Mouse (Mus musculus) frontal cortex, adult (tissue): ENCODE data around the gene Dnajc9.

Experiments used
- ATAC-seq: cut with Nextera tagmentation; 2 replicates; pipeline ENCODE4 v1.9.2; 2017; ENCODE audit warnings: mild to moderate bottlenecking, moderate library complexity, mixed read lengths; ENCODE audit not compliant: low TSS enrichment

Gene Dnajc9

GRCm38 (mm10) chr14:20388441-20389129 lies at the start of gene Dnajc9:
Gene Dnajc9 (minus strand): TSS chr14:20388910.
- peak; percentile 69 for ATAC-seq

DNA sequence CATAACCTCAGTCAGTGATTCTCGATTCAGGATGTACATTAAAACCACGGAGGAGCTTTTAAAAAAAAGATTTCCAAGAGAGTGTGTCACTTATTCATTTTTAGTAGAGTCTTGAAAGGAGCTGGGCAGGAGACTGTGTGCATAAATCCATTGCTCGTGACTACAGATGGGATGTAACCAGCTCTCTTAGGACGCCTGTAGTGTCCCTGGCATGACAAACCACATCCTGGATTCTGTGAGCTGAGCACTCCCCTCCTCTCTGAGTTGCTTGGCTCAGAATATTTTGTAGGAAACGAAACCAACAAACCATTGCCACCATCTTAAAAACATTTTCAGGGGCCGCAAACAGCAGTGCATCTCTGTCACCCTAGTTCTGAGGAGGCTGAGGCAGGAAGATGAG lies 48.3 kb upstream of the Dnajc9 start:
- peak; percentile 80 for ATAC-seq

- ATAC-seq, result peak; percentile 80
These were observed 43.7 kb upstream of the Dnajc9 start for GRCm38 (mm10) chr14:20432420-20432819.

DNA sequence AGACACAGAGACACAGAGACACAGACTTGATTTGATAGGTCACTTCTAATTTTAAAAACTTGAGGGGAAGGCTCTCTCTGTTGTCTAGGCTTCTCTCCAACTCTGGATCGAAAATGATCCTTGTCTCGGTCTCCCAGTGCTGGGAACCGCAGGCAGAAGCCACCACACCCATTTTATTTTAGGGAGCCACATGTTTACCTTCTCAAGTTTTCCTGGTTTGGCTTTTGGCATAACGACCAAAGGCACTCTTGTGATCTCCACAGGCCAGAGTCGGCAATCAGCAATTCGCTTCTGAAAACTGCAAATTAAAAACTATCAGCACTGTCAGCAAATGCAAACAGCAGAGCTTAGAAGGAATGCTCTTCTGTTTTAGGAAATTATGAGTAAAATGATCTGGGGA lies 43.0 kb upstream of the Dnajc9 start:
- no peak for ATAC-seq

GRCm38 (mm10) chr14:20429833-20430232 lies 41.1 kb upstream of the Dnajc9 start:
- ATAC-seq, result no peak

DNA sequence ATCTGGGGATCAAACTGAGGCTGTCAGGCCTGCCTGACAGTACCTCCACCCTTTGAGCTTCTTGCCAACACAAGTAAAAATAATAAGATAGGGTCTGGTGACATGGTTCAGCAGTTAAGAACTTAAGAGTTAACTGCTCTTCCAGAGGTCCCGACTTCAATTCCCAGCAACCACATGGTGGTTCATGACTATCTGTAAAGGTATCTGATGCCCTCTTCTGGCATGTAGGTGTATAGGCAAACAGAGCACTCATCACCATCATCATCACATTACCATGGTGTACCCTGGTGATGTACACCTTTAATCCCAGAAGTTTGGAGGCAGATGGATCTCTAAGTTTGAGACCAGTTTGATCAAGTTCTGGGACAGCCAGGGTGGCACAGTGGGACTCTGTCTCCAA lies 39.9 kb upstream of the Dnajc9 start:
- ATAC-seq, result no peak

- ATAC-seq, result no peak
These were observed 34.3 kb upstream of the Dnajc9 start for GRCm38 (mm10) chr14:20423046-20423445.

- no peak for ATAC-seq
These were observed 33.5 kb upstream of the Dnajc9 start for GRCm38 (mm10) chr14:20422257-20422656.

- peak; percentile 86 for ATAC-seq
These were observed 11.4 kb upstream of the Dnajc9 start for GRCm38 (mm10) chr14:20400071-20400470.

GRCm38 (mm10) chr14:20398864-20399263 lies 10.2 kb upstream of the Dnajc9 start:
- 0 out of 2 replicates have a peak, but pooled peaks have one; percentile 46 for ATAC-seq

DNA sequence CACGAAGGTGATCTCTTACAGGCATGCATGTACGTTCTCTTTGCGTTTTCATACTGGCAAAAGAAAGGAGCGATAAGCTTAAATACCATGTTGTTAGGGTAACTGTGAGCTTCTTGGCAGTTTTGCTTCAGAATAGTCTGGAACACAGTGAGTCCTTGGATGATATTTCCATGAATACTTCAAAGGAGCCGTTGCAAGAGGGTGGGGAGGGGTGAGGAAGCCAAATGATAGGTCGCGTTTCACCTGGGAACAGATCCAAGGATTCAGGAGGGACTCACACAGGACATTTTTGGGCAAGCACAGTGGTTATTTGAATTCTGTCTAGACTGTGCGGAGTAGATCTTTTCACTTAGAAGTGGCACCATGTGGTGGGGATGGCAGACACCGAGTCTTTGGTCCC lies 8.5 kb upstream of the Dnajc9 start:
- ATAC-seq, result no peak

GRCm38 (mm10) chr14:20393205-20393913 lies 4.6 kb upstream of the Dnajc9 start, which contains the start of gene Mrps16:
Gene Mrps16 (minus strand): TSS chr14:20393634.
- peak; percentile 93 for ATAC-seq

DNA sequence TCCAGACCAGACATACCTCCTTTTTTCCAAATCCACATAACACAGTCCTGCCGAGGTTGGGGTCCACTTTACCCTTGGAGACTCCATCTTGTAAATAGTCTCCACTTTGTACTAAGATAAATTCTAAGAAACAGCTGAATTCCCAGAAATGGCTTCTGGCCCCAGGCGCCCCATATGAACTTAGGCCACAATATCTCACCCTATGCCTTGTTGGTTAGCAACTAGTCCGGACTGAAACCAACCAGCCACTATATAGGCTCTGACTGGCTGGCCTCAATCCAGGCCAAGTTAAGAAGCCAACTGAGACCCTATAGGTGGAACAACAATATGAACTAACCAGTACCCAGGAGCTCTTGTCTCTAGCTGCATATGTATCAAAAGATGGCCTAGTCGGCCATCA lies 3.6 kb upstream of the Dnajc9 start:
- no peak for ATAC-seq

DNA sequence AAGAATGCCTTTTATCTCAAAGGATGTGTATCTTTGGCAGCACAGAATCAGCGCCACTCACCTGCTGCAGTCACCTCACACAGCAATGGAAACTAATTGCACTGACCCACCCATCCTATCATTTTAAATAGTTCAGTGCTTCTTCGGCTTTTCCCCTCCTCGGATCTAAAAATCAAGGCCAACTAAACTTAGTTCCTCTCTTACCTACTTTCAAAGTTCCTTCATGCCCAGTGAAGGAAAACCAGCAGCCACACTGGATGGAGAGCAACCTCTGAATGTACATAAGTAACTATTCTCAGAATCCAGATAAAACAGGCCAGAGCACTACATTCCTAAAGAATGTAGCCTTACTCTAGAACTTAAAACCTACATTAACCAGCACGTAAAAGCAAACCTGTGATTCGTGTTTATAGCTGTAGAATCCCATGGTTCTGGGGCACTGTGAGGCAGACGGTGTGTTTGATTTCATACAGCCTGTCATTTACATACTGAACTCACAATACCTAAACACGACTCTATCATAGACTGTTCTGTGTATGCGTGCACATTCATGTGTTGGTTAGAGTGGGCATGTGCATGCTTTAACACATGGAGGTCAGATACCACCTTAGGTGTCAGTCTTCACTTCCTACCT lies 853 bp upstream of the Dnajc9 start:
- ATAC-seq, result no peak

- no peak for ATAC-seq
These were observed 8.8 kb downstream of the Dnajc9 start for GRCm38 (mm10) chr14:20379753-20380430.

- no peak for ATAC-seq
These were observed 9.5 kb downstream of the Dnajc9 start for GRCm38 (mm10) chr14:20379087-20379640.

DNA sequence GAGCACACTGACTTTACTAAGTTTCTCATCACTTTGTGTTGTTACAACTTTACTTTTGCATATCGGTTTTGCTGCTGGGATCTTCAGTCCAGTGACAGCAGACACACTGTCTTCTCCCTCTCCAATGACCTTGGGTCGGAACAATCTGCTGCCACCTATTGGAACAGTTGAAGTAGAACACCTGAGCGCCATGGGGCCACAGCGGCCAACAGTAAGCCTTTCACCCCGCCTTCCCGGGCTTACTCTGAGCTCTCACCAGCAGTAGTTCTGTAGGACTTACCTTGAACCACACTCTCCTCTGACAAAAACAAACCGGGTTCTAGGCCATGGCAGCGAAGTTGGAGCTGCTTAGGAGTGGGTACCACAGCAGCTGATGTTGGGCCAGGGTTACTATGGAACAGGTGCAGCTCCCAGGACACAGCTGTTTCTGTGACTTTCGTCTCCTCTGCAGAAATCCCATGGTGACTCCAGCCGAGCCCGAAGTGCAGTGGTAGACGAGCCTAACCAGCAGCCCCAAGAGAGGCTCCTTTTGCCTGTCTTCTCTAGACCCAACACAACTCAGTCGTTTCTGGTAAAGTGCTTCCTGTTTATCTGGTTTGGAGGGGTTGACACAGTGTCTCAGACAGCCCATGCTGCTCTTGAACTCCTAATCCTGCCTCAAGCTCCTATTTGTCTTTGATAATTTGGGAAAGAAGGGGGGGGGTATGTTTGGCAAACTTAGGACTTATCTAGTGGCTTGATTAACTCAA lies 10.2 kb downstream of the Dnajc9 start:
- ATAC-seq, result peak; percentile 81

GRCm38 (mm10) chr14:20377112-20377521 lies 11.6 kb downstream of the Dnajc9 start:
- 0 out of 2 replicates have a peak, but pooled peaks have one; percentile 39 for ATAC-seq

GRCm38 (mm10) chr14:20371854-20372253 lies 16.9 kb downstream of the Dnajc9 start:
- no peak for ATAC-seq

DNA sequence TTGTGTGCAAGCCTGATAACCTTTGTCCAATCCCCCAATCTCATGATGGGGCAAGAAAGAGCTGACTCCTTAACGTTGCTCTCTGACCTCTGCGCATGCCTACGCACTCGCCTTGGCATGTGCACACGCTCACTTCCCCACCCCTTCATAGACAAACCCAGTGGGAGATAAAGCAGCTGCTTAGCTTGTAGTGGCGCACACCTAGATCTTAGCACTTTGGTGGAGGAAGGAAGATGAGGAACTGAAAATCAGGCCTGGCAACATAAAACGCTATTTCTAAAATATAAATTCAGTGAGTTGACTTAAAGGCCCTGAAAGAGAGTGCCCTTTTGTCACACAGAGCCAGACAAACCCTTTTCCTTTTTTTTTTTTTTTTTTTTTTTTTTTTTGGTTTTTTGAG lies 17.9 kb downstream of the Dnajc9 start:
- ATAC-seq, result no peak

- ATAC-seq, result no peak
These were observed 20.4 kb downstream of the Dnajc9 start for GRCm38 (mm10) chr14:20368271-20368670.
